Mouse (Mus musculus): Measurements from ENCODE around the gene Ephb2.

DNA sequence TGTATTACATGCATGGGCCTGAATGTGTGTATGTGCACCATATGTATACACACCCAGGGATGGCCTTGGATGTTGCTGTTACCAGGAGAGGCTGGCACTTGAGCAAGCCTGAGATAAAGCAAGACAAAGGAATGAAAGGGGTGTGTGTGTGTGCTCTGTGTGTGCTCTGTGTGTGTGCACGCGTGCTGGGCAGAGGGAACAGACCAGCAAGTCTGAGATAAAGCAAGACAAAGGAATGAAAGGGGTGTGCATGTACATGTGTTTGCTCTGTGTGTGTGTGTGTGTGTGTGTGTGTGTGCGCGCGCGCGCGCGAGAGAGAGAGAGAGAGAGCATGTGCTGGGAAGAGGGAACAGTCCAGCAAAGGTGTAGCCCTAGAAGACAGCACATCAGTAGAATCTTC, 125.4 kb downstream of the Ephb2 start:
- TF ChIP-seq EP300 (IDR thresholded peaks at IDR 0.05; ENCODE audit: low read depth) (no peak), CTCF (IDR thresholded peaks at IDR 0.05; ENCODE audit: low read depth) (no peak)
